Mouse (Mus musculus): ENCODE results near the gene Tmem59. TPM values are rescaled to one million over a fixed set of nuclear protein-coding genes. Genes with fewer than 3 reads are reported as not detected.
A peak's percentile ranks its signal among the peaks of the same experiment; 100 is the strongest.

The Tmem59 gene
- polyA plus RNA-seq, 1 experiment from 2014 or later: 395 TPM

DNA sequence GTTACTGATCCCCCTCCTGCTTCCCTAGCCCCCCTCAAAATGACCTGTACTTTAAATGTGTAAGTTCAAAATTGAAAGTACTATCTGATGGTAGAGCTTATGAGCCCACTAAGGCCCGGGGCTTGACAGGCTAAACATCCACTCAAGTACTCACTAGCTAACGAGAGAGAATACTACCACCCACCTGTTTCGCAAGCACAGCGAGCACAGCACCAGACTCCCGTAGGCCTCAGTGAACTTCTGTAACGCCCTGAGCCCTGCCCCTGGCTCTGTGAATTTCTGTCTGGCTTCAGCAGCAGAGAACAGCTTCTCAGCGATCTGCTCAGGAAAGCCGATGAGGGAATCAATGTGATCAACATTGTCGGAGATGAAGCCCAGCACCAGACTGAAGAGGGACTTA, 68.9 kb downstream of the Tmem59 start:
- 86% methylated on average over 9 of the region's 9 CpGs for WGBS
- no peak for ATAC-seq
- H3K4me2 ChIP-seq (replicated peaks): no peak overlapping the region

GRCm38 (mm10) chr4:107248061-107248460, 69.9 kb downstream of the Tmem59 start:
- H3K4me3 ChIP-seq (replicated peaks): no peak overlapping the region
- H3K27ac ChIP-seq: no peak overlapping the region
- H3K27me3 ChIP-seq: no peaks in the 10 kb centered on the region
- H3K9ac ChIP-seq (replicated peaks): no peak overlapping the region
- H3K36me3 ChIP-seq: peaks cover 9% of the 10 kb centered on the region
- 94% methylated on average over 3 of the region's 3 CpGs for WGBS
- H3K4me2 ChIP-seq (replicated peaks): no peak overlapping the region
- ATAC-seq: no peak
- H3K9me3 ChIP-seq: no peaks in the 10 kb centered on the region
- H3K4me1 ChIP-seq (replicated peaks): peaks cover 40% of the 10 kb centered on the region

More for the DNA sequence above, 68.9 kb downstream of the Tmem59 start:
- Histone ChIP-seq H3K27ac (no peak overlapping the region), H3K36me3 (peaks cover 15% of the 10 kb centered on the region), H3K4me3 (replicated peaks) (no peak overlapping the region), H3K9me3 (no peaks in the 10 kb centered on the region), H3K27me3 (no peaks in the 10 kb centered on the region), H3K4me1 (replicated peaks) (peaks cover 34% of the 10 kb centered on the region), H3K9ac (replicated peaks) (no peak overlapping the region)

- no peaks in the 10 kb centered on the region for H3K27me3 ChIP-seq
- H3K4me1 ChIP-seq (replicated peaks): peaks cover 35% of the 10 kb centered on the region
- H3K4me2 ChIP-seq (replicated peaks): peak overlapping the region; percentile 5; the same call in 1 of the 2 replicates
- no peak overlapping the region for H3K9ac ChIP-seq (replicated peaks)
- H3K27ac ChIP-seq: peak overlapping the region; percentile 36; the same call in 1 of the 2 replicates
- no peak for ATAC-seq
- H3K9me3 ChIP-seq: no peaks in the 10 kb centered on the region
- no peak overlapping the region for H3K4me3 ChIP-seq (replicated peaks)
- H3K36me3 ChIP-seq: peaks cover 8% of the 10 kb centered on the region; the same call in 1 of the 2 replicates
- 45% methylated on average over 2 of the region's 2 CpGs for WGBS
Measured at GRCm38 (mm10) chr4:107249471-107249870, 71.3 kb downstream of the Tmem59 start.

DNA sequence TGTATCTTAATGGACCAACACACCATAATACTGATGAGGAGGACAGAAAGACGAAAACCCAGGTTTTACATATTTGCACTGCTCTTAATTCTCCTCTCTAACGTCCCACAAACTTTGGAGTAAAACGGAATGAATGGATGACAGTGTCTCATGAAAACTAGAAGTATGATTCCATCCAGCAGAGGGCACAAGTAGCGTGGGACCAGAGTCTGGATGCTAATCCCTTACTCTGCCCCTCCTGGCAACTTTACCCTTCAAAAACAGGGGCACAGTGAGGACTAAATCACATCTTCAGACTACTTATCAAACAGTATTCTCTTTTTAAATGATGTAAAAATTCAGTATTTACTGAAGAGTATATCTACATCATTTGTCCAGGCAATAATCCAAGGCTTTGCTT, 72.3 kb downstream of the Tmem59 start:
- Histone ChIP-seq H3K9me3 (no peaks in the 10 kb centered on the region), H3K4me3 (replicated peaks) (no peak overlapping the region), H3K27ac (no peak overlapping the region), H3K36me3 (peaks cover 8% of the 10 kb centered on the region; the same call in 1 of the 2 replicates), H3K9ac (replicated peaks) (no peak overlapping the region), H3K4me2 (replicated peaks) (no peak overlapping the region), H3K4me1 (replicated peaks) (peaks cover 32% of the 10 kb centered on the region), H3K27me3 (no peaks in the 10 kb centered on the region)
- ATAC-seq: no peak
- 31% methylated on average over 4 of the region's 4 CpGs for WGBS

Other genes with a start within 250 kb of the Tmem59 start
- gene Mrpl37, start 111.5 kb upstream of the Tmem59 start, polyA plus RNA-seq (2015; fragmentation: Nextera tagmentation; extraction: Ambion mirVana): 72.8 and 84.9 TPM in 2 replicates
- gene Cyb5rl, start 111.4 kb upstream of the Tmem59 start, polyA plus RNA-seq (2015; fragmentation: Nextera tagmentation; extraction: Ambion mirVana): 3.5 and 4.2 TPM in 2 replicates
- gene Cdcp2, start 81.5 kb upstream of the Tmem59 start, polyA plus RNA-seq (2015; fragmentation: Nextera tagmentation; extraction: Ambion mirVana): not detected in 2 replicates
- 28.4 and 45.1 TPM in 2 replicates for gene Tceanc2, start 717 bp downstream of the Tmem59 start, polyA plus RNA-seq (2015; fragmentation: Nextera tagmentation; extraction: Ambion mirVana)
- not detected in 2 replicates for gene Ldlrad1, start 30.8 kb downstream of the Tmem59 start, polyA plus RNA-seq (2015; fragmentation: Nextera tagmentation; extraction: Ambion mirVana)
- 54.9 and 56.5 TPM in 2 replicates for gene Lrrc42, start 75.1 kb downstream of the Tmem59 start, polyA plus RNA-seq (2015; fragmentation: Nextera tagmentation; extraction: Ambion mirVana)
- 34.9 and 39.6 TPM in 2 replicates for gene Hspb11, start 75.2 kb downstream of the Tmem59 start, polyA plus RNA-seq (2015; fragmentation: Nextera tagmentation; extraction: Ambion mirVana)
- gene Dio1, start 128.8 kb downstream of the Tmem59 start, polyA plus RNA-seq (2015; fragmentation: Nextera tagmentation; extraction: Ambion mirVana): 0.13 TPM in 1 of 2 replicates, not detected in the other
- 52.8 and 53.9 TPM in 2 replicates for gene Yipf1, start 136.0 kb downstream of the Tmem59 start, polyA plus RNA-seq (2015; fragmentation: Nextera tagmentation; extraction: Ambion mirVana)
- gene Ndc1, start 189.4 kb downstream of the Tmem59 start, polyA plus RNA-seq (2015; fragmentation: Nextera tagmentation; extraction: Ambion mirVana): 20.5 and 20.9 TPM in 2 replicates